Mouse (Mus musculus) forebrain, embryonic 15.5 days (tissue): Measurements from ENCODE around the gene Gm11992. TPM values are rescaled to one million over a fixed set of nuclear protein-coding genes. Genes with fewer than 3 reads are reported as not detected.
A peak's percentile ranks its signal among the peaks of the same experiment; 100 is the strongest.

Experiments
- ATAC-seq: fragments of 200-750 bp; cut with Nextera tagmentation; replicated peaks from 2 replicates; pipeline ENCODE4 v1.8.0; 2017; ENCODE audit warnings: mild to moderate bottlenecking, moderate TSS enrichment, moderate library complexity
- H3K27ac ChIP-seq: fragments of 300-500 bp; sonication (generic); replicated peaks from 2 replicates; pipeline ENCODE4 v1.5.1; 2015; ENCODE audit warnings: mild to moderate bottlenecking, inconsistent platforms
- H3K27me3 ChIP-seq: fragments of 300-500 bp; sonication (generic); 2 replicates; pipeline ENCODE4 v1.6.1; 2015; ENCODE audit warnings: inconsistent platforms
- H3K36me3 ChIP-seq: fragments of 300-500 bp; sonication (generic); 2 replicates; pipeline ENCODE4 v1.6.1; 2015; ENCODE audit warnings: mild to moderate bottlenecking, inconsistent platforms
- H3K4me1 ChIP-seq: fragments of 300-500 bp; sonication (generic); 2 replicates; pipeline ENCODE4 v1.6.1; 2015; ENCODE audit warnings: inconsistent platforms
- H3K4me2 ChIP-seq: fragments of 300-500 bp; sonication (generic); replicated peaks from 2 replicates; pipeline ENCODE4 v1.6.1; 2015; ENCODE audit warnings: mild to moderate bottlenecking, inconsistent platforms
- H3K4me3 ChIP-seq: fragments of 300-500 bp; sonication (generic); 2 replicates; pipeline ENCODE4 v1.5.1; 2015; ENCODE audit warnings: mild to moderate bottlenecking, inconsistent platforms
- H3K9ac ChIP-seq: fragments of 300-500 bp; sonication (generic); replicated peaks from 2 replicates; pipeline ENCODE4 v1.6.1; 2015; ENCODE audit warnings: mild to moderate bottlenecking, inconsistent platforms
- H3K9me3 ChIP-seq: fragments of 300-500 bp; sonication (generic); 2 replicates; pipeline ENCODE4 v1.6.1; 2016; ENCODE audit warnings: inconsistent platforms
- WGBS: fragments of 180-500 bp; shearing (Covaris S2); methylation state at CpG from one replicate; pipeline ENCODE4 v1.1.7; 2015; ENCODE audit warnings: mixed read lengths; 5-methylcytosine and 5-hydroxymethylcytosine counted together
- polyA plus RNA-seq: library from polyadenylated mRNA; unstranded; fragments of >200 nt; fragmentation: Nextera tagmentation; extraction: Ambion mirVana; gene quantifications from 2 replicates; pipeline ENCODE4 v1.2.1, GENCODE M21; 2015

The Gm11992 gene
- polyA plus RNA-seq, 1 experiment from 2014 or later, result 1.6 TPM

- Histone ChIP-seq H3K27ac (no peak overlapping the region), H3K4me1 (peaks cover 25% of the 10 kb centered on the region), H3K4me2 (peak overlapping the region; percentile 94), H3K36me3 (no peaks in the 10 kb centered on the region), H3K9me3 (no peaks in the 10 kb centered on the region), H3K4me3 (peak overlapping the region; percentile 44), H3K27me3 (peaks cover 20% of the 10 kb centered on the region), H3K9ac (0 out of 2 replicates have a peak overlapping the region, but pooled peaks have one; percentile 4)
- ATAC-seq, result peak; percentile 57; the same call in 1 of the 2 replicates
- WGBS, result under 1% methylated on average over 13 of the region's 13 CpGs
These were observed 69.1 kb downstream of the Gm11992 start for GRCm38 (mm10) chr11:9117358-9118049.

GRCm38 (mm10) chr11:9118050-9118420 lies 69.6 kb downstream of the Gm11992 start, which contains the start of gene Upp1:
Gene Upp1 (plus strand): TSS chr11:9118103.
- 2% methylated on average over 7 of the region's 7 CpGs for WGBS
- Histone ChIP-seq H3K27me3 (peaks cover 20% of the 10 kb centered on the region), H3K27ac (no peak within 1 kb of the TSS), H3K4me1 (peaks cover 25% of the 10 kb centered on the region), H3K9me3 (no peaks in the 10 kb centered on the region), H3K4me3 (peak within 1 kb of the TSS; percentile 44), H3K9ac (peak within 1 kb of the TSS; percentile 25; the same call in 1 of the 2 replicates), H3K36me3 (no peaks in the 10 kb centered on the region), H3K4me2 (peak within 1 kb of the TSS; percentile 94)
- ATAC-seq, result no peak

- WGBS, result under 1% methylated on average over 40 of the region's 40 CpGs
- peak; percentile 37 for ATAC-seq
- peak overlapping the region; percentile 25; the same call in 1 of the 2 replicates for H3K9ac ChIP-seq
- H3K27ac ChIP-seq, result no peak overlapping the region
- no peaks in the 10 kb centered on the region for H3K36me3 ChIP-seq
- H3K4me1 ChIP-seq, result peaks cover 25% of the 10 kb centered on the region
- H3K27me3 ChIP-seq, result peaks cover 20% of the 10 kb centered on the region
- H3K4me3 ChIP-seq, result peak overlapping the region; percentile 44
- peak overlapping the region; percentile 94 for H3K4me2 ChIP-seq
- H3K9me3 ChIP-seq, result no peaks in the 10 kb centered on the region
These were observed 70.2 kb downstream of the Gm11992 start for GRCm38 (mm10) chr11:9118421-9119121.

Other genes starting within 250 kb of the Gm11992 start
- 0.27 and 0.31 TPM in 2 replicates for gene Pkd1l1, start 75.3 kb upstream of the Gm11992 start, polyA plus RNA-seq
- 9.3 and 10.0 TPM in 2 replicates for gene Hus1, start 37.4 kb upstream of the Gm11992 start, polyA plus RNA-seq
- not detected in 2 replicates for gene Sun3, start 397 bp downstream of the Gm11992 start, polyA plus RNA-seq
- gene Upp1, start 69.5 kb downstream of the Gm11992 start, polyA plus RNA-seq, result 1.6 and 1.8 TPM in 2 replicates
- gene Abca13, start 143.3 kb downstream of the Gm11992 start, polyA plus RNA-seq, result 0.01 and 0.03 TPM in 2 replicates